Mouse (Mus musculus): ENCODE measurements around the gene Tceanc. TPM values are rescaled to one million over a fixed set of nuclear protein-coding genes. Genes with fewer than 3 reads are reported as not detected.
A peak's percentile ranks its signal among the peaks of the same experiment; 100 is the strongest.

Gene Tceanc
- polyA plus RNA-seq (2011; ENCODE audit: insufficient read length, low read depth, missing spikeins), result 2.4 and 5.9 TPM in 2 replicates

- Histone ChIP-seq H3K4me1 (ENCODE audit: control insufficient read depth, insufficient read depth, low read length) (no peaks in the 10 kb centered on the region), H3K27ac (ENCODE audit: insufficient read depth, low read length) (peak within 1 kb of the TSS; percentile 47; the same call in 1 of the 2 replicates), H3K4me3 (ENCODE audit: insufficient read depth, low read length) (no peak within 1 kb of the TSS)
- no peak for TF ChIP-seq POLR2A (IDR thresholded peaks at IDR 0.05; ENCODE audit: low read depth, low read length)
- no peak for TF ChIP-seq CTCF (IDR thresholded peaks at IDR 0.05; ENCODE audit: borderline replicate concordance, insufficient read depth, low read length)
Observed at GRCm38 (mm10) chrX:166518345-166518744, at the start of gene Tceanc. TSS of gene Tceanc (minus strand) at chrX:166518567.

GRCm38 (mm10) chrX:166565983-166566382 lies 47.6 kb upstream of the Tceanc start:
- no peak for TF ChIP-seq POLR2A (IDR thresholded peaks at IDR 0.05; ENCODE audit: low read depth, low read length)
- no peak for TF ChIP-seq CTCF (IDR thresholded peaks at IDR 0.05; ENCODE audit: borderline replicate concordance, insufficient read depth, low read length)
- no peak overlapping the region; the same call in 1 of the 2 replicates for H3K27ac ChIP-seq (ENCODE audit: insufficient read depth, low read length)

GRCm38 (mm10) chrX:166565401-166565800 lies 47.0 kb upstream of the Tceanc start:
- TF ChIP-seq CTCF (IDR thresholded peaks at IDR 0.05; ENCODE audit: borderline replicate concordance, insufficient read depth, low read length) (no peak), POLR2A (IDR thresholded peaks at IDR 0.05; ENCODE audit: low read depth, low read length) (no peak)
- Histone ChIP-seq H3K4me3 (ENCODE audit: insufficient read depth, low read length) (no peak overlapping the region), H3K4me1 (ENCODE audit: control insufficient read depth, insufficient read depth, low read length) (peaks cover 2% of the 10 kb centered on the region; the same call in 1 of the 2 replicates), H3K27ac (ENCODE audit: insufficient read depth, low read length) (peak overlapping the region; percentile 92)

More at GRCm38 (mm10) chrX:166565983-166566382, 47.6 kb upstream of the Tceanc start:
- Histone ChIP-seq H3K4me1 (ENCODE audit: control insufficient read depth, insufficient read depth, low read length) (peaks cover 2% of the 10 kb centered on the region; the same call in 1 of the 2 replicates), H3K4me3 (ENCODE audit: insufficient read depth, low read length) (no peak overlapping the region)

GRCm38 (mm10) chrX:166564900-166565299 lies 46.5 kb upstream of the Tceanc start:
- Histone ChIP-seq H3K4me1 (ENCODE audit: control insufficient read depth, insufficient read depth, low read length) (peaks cover 2% of the 10 kb centered on the region; the same call in 1 of the 2 replicates), H3K27ac (ENCODE audit: insufficient read depth, low read length) (peak overlapping the region; percentile 94), H3K4me3 (ENCODE audit: insufficient read depth, low read length) (no peak overlapping the region)
- TF ChIP-seq POLR2A (IDR thresholded peaks at IDR 0.05; ENCODE audit: low read depth, low read length) (no peak), CTCF (IDR thresholded peaks at IDR 0.05; ENCODE audit: borderline replicate concordance, insufficient read depth, low read length) (no peak)

- no peak overlapping the region for H3K27ac ChIP-seq (ENCODE audit: insufficient read depth, low read length)
- no peak for TF ChIP-seq CTCF (IDR thresholded peaks at IDR 0.05; ENCODE audit: borderline replicate concordance, insufficient read depth, low read length)
- no peak for TF ChIP-seq POLR2A (IDR thresholded peaks at IDR 0.05; ENCODE audit: low read depth, low read length)
- H3K4me1 ChIP-seq (ENCODE audit: control insufficient read depth, insufficient read depth, low read length), result peaks cover under 1% of the 10 kb centered on the region; the same call in 1 of the 2 replicates
- H3K4me3 ChIP-seq (ENCODE audit: insufficient read depth, low read length), result no peak overlapping the region
Observed at GRCm38 (mm10) chrX:166559333-166559732, 41.0 kb upstream of the Tceanc start.

- TF ChIP-seq CTCF (IDR thresholded peaks at IDR 0.05; ENCODE audit: borderline replicate concordance, insufficient read depth, low read length) (no peak), POLR2A (IDR thresholded peaks at IDR 0.05; ENCODE audit: low read depth, low read length) (no peak)
- no peaks in the 10 kb centered on the region for H3K4me1 ChIP-seq (ENCODE audit: control insufficient read depth, insufficient read depth, low read length)
- no peak overlapping the region for H3K27ac ChIP-seq (ENCODE audit: insufficient read depth, low read length)
- no peak overlapping the region for H3K4me3 ChIP-seq (ENCODE audit: insufficient read depth, low read length)
Observed at GRCm38 (mm10) chrX:166552355-166552754, 34.0 kb upstream of the Tceanc start.

GRCm38 (mm10) chrX:166546495-166546894 lies 28.1 kb upstream of the Tceanc start:
- no peak overlapping the region for H3K27ac ChIP-seq (ENCODE audit: insufficient read depth, low read length)
- H3K4me3 ChIP-seq (ENCODE audit: insufficient read depth, low read length), result no peak overlapping the region
- TF ChIP-seq POLR2A (IDR thresholded peaks at IDR 0.05; ENCODE audit: low read depth, low read length), result no peak
- no peak for TF ChIP-seq CTCF (IDR thresholded peaks at IDR 0.05; ENCODE audit: borderline replicate concordance, insufficient read depth, low read length)
- H3K4me1 ChIP-seq (ENCODE audit: control insufficient read depth, insufficient read depth, low read length), result no peaks in the 10 kb centered on the region

GRCm38 (mm10) chrX:166535138-166535537 lies 16.8 kb upstream of the Tceanc start:
- Histone ChIP-seq H3K4me3 (ENCODE audit: insufficient read depth, low read length) (no peak overlapping the region), H3K27ac (ENCODE audit: insufficient read depth, low read length) (no peak overlapping the region), H3K4me1 (ENCODE audit: control insufficient read depth, insufficient read depth, low read length) (no peaks in the 10 kb centered on the region)
- TF ChIP-seq POLR2A (IDR thresholded peaks at IDR 0.05; ENCODE audit: low read depth, low read length) (no peak), CTCF (IDR thresholded peaks at IDR 0.05; ENCODE audit: borderline replicate concordance, insufficient read depth, low read length) (no peak)

- H3K27ac ChIP-seq (ENCODE audit: insufficient read depth, low read length), result no peak overlapping the region
- TF ChIP-seq POLR2A (IDR thresholded peaks at IDR 0.05; ENCODE audit: low read depth, low read length), result no peak
- TF ChIP-seq CTCF (IDR thresholded peaks at IDR 0.05; ENCODE audit: borderline replicate concordance, insufficient read depth, low read length), result no peak
- no peak overlapping the region for H3K4me3 ChIP-seq (ENCODE audit: insufficient read depth, low read length)
- no peaks in the 10 kb centered on the region for H3K4me1 ChIP-seq (ENCODE audit: control insufficient read depth, insufficient read depth, low read length)
Observed at GRCm38 (mm10) chrX:166533432-166533831, 15.1 kb upstream of the Tceanc start.

GRCm38 (mm10) chrX:166531671-166532070 lies 13.3 kb upstream of the Tceanc start:
- H3K27ac ChIP-seq (ENCODE audit: insufficient read depth, low read length), result no peak overlapping the region
- H3K4me1 ChIP-seq (ENCODE audit: control insufficient read depth, insufficient read depth, low read length), result no peaks in the 10 kb centered on the region
- H3K4me3 ChIP-seq (ENCODE audit: insufficient read depth, low read length), result no peak overlapping the region
- TF ChIP-seq POLR2A (IDR thresholded peaks at IDR 0.05; ENCODE audit: low read depth, low read length) (no peak), CTCF (IDR thresholded peaks at IDR 0.05; ENCODE audit: borderline replicate concordance, insufficient read depth, low read length) (no peak)
